Mouse (Mus musculus): ENCODE measurements around the gene Slit3.

Slit3 gene

GRCm38 (mm10) chr11:35304216-35304975 is 183.4 kb downstream of the Slit3 start:
- DNase-seq (ENCODE audit: low read depth, low spot score), result no peak

DNA sequence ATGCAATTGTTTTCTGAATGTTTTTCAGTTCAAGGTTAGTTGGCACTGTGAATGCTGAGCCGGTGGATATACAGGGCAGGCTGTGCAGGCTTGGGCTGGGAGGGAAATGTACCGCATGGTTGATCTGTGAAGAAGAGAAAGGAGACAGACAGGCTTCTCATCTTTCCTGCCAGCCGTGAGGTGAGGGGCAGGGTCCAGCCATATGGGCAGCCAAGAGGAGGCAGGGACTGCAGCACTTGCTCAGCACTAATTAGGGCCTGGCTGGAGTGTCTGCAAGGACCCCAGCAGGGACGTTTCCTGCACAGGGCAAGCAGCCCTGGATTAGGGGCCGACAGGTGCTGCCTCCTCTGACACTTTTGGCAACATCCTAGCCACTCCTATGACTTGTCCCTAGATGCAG is 184.1 kb downstream of the Slit3 start:
- no peak for DNase-seq (ENCODE audit: low read depth, low spot score)

DNA sequence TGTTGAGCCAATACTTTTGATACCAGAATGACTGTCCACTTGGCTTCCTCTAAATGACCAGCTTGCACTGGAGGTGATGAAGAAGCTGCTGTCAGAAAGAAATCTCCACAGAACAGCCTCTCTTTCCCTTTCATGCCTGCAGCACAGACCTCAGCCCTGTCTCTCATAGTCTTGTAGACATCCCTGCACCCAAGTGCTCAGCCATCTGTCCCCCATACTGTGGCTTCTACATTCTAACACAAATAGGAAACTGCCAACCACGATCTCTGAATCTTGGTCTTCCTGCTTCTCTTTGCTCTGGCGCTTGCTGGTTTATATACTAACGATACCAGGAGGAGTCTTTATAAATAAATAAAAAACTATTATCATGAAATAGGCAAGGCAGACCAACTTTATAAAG is 184.9 kb downstream of the Slit3 start:
- DNase-seq (ENCODE audit: low read depth, low spot score), result no peak

DNA sequence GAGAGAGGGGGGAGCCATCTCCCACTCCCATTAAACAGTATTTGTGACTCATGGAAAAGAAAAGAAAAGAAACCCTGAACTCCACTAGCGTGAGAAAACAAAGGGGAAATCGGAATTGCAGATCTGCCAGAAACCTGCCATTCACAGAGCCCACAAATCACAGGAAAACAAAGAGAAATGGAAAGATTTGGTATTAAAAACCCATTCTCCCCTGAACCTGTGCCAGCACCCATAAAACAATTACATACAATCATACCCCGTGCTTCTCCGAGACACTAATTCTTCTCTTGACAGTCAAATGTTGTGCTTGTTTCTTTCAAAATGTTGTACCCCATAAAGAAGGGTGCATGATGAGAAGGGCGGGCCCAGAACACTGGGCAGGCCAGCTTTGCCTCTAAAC is 185.9 kb downstream of the Slit3 start:
- no peak for DNase-seq (ENCODE audit: low read depth, low spot score)

DNA sequence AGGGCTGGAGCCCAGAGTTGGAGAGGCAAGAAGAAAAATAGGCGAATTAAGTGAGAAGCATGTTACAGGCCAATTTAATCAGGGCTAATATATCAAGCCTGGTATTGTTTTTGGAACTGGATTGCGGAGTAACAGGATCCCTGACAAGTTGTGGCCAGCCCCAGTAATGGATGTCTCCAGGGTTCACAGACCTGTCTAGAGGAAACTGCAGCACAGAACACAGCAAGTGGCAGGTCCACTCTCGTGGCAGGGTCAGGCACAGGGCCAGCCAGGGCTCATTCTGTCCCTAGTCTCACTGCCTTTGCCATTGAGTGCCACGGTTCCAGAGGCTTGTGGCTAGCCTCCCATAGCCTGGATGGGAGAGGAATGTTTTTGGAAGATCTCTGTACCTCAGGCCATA is 187.0 kb downstream of the Slit3 start:
- no peak for DNase-seq (ENCODE audit: low read depth, low spot score)

- no peak for DNase-seq (ENCODE audit: low read depth, low spot score)
Measured at GRCm38 (mm10) chr11:35315449-35316028, 194.5 kb downstream of the Slit3 start.

DNA sequence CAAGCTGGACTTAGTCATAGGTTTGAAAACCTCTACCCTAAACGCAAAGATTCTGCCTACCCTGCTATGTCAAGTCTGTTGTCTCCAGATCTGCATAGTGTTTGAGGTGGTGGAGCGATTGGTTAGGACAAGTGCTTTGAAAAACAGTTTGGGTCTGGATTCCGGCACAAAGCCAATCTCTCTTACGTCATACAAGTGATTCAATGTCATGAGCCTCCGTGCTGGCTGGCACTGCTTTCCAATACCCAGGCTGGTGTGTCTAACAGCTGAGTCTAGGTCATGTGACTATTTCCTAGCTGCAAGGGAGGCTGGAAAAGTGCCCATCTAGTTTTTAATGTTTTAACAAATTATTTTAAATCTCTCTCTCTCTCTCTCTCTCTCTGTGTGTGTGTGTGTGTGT is 196.2 kb downstream of the Slit3 start:
- DNase-seq (ENCODE audit: low read depth, low spot score), result no peak

- no peak for DNase-seq (ENCODE audit: low read depth, low spot score)
Measured at GRCm38 (mm10) chr11:35317775-35318432, 196.9 kb downstream of the Slit3 start.

GRCm38 (mm10) chr11:35318433-35319020 is 197.5 kb downstream of the Slit3 start:
- no peak for DNase-seq (ENCODE audit: low read depth, low spot score)

DNA sequence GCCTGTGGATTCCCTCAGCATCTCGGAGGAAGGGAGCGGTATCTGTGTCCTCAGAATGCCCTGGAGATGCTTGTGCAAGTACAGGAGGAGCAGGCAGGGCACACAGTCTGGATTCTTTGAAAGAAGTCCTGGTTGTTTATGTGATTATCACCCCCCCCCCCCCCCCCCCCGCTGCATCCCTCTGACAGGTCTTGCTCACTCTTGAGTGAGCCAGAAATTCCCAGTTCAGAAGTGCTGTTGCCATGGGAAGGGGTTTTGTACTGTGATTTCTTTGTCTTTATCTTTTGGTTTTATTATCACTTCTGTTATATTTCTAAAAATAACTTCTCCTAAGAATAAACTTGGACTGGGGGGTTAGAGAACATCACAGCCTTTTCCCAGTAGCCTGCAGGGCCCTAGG is 199.5 kb downstream of the Slit3 start:
- no peak for DNase-seq (ENCODE audit: low read depth, low spot score)

GRCm38 (mm10) chr11:35324397-35324796 is 203.4 kb downstream of the Slit3 start:
- no peak for DNase-seq (ENCODE audit: low read depth, low spot score)

GRCm38 (mm10) chr11:35325131-35325995 is 204.3 kb downstream of the Slit3 start:
- no peak for DNase-seq (ENCODE audit: low read depth, low spot score)

DNA sequence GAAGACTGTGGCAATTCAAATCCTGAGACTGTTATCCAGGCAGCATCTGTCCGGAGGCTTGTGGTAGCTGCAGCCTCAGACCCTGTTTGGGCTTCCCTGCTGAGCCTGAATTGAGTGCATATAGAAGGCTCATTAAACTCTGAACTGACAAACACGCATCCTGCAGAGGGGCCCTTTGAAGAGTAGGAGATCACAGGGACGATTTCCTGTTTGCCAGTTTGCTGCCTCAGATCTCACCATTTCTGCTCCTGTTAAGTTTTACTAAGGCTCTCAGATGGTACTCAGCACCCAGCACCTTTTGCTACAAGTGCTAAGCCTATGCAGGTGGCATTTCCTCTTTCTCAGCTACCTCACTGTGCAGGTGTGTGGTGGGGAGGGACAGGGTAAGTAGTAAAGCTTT is 205.3 kb downstream of the Slit3 start:
- DNase-seq (ENCODE audit: low read depth, low spot score), result peak; percentile 63

- DNase-seq (ENCODE audit: low read depth, low spot score), result no peak
Measured at GRCm38 (mm10) chr11:35327899-35328298, 206.9 kb downstream of the Slit3 start.

DNA sequence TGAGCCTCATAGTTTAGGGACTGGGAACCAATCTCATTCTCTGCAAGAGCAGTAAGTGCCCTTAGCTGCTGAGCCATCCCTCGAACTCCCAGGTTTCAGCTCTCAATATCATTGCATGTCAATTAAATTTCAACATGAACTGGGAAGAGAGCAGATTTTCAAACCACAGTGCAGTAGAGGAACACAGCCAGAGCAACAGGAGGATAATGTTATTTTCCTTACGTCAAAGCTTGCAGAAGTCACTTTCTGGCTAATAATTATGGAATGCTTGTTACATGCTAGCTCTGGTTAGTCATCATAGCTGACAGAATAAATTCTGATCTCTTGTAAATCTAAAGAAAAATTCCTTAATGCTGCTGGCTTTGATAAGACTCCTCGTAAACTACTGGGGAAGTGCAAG is 210.5 kb downstream of the Slit3 start:
- DNase-seq (ENCODE audit: low read depth, low spot score), result no peak

DNA sequence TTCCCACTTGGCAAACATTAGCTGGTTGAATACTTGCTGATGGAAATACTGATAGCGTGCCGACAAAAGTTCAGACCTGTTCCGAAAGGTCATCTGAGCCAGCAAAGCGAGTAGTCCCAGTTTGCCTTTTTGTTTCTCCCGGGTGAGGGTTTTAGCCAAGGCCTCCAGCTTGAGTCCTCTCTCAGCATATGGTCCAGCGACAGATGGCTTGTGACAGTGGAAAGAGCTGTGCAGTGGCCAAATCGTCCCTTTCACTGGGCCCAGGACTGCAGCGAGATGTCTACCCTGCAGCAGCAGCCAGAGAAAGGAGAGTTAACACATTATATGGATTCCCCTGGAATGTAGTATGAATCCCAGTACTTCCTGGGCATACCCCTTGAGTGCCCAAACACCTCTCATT is 215.5 kb downstream of the Slit3 start:
- no peak for DNase-seq (ENCODE audit: low read depth, low spot score)

DNA sequence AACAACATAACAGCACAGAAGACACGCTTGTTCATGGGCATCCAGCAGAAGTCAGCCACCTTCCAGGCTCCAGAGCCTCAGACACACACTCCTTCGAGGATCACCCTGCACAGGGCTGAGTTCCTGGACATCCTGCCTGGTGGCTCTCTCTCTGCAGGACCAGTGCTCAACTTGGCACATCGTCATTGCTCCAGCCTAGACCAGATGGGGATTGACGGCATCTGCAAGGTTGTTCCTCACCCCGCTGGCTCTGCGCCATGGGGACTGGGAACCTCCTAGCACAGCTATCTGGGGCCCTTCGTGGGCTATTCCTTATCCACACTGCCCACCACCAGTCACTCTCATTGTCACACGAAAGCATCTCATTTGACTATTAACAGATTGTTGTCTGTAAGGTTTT is 216.5 kb downstream of the Slit3 start:
- DNase-seq (ENCODE audit: low read depth, low spot score), result no peak

- DNase-seq (ENCODE audit: low read depth, low spot score), result no peak
Measured at GRCm38 (mm10) chr11:35337927-35338819, 217.1 kb downstream of the Slit3 start.

GRCm38 (mm10) chr11:35340752-35341151 is 219.7 kb downstream of the Slit3 start:
- peak; percentile 33 for DNase-seq (ENCODE audit: low read depth, low spot score)

DNA sequence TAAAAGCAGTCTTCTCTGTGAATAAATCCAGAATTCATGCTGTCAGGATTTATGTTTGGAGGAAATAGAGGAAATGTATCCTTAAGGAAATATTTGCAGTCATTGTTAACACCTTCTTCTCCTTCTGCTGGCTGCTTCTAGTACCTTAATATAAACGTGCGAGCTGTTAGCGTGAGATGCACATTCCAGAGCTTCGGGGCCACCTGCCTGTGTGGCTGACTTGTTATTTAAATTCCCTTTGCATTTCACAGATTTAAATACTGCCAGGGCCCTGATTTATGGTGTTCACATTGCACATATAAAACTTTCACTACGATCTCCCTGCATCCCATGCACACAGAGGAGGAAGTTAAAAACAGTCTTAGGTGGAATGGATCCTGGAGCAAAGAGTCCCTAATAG is 221.5 kb downstream of the Slit3 start:
- no peak for DNase-seq (ENCODE audit: low read depth, low spot score)
